Mouse (Mus musculus): ENCODE data around the gene Ak1. TPM values are rescaled to one million over a fixed set of nuclear protein-coding genes. Genes with fewer than 3 reads are reported as not detected.

Gene Ak1
- polyA plus RNA-seq, 1 experiment from 2014 or later, result 20.7 TPM

GRCm38 (mm10) chr2:32631046-32631445, 9.5 kb downstream of the Ak1 start:
- Histone ChIP-seq H3K27me3 (no peaks in the 10 kb centered on the region), H3K36me3 (no peaks in the 10 kb centered on the region), H3K27ac (no peak overlapping the region), H3K9me3 (no peaks in the 10 kb centered on the region), H3K9ac (0 out of 2 replicates have a peak overlapping the region, but pooled peaks have one; percentile 6), H3K4me2 (no peak overlapping the region), H3K4me1 (peaks cover 46% of the 10 kb centered on the region), H3K4me3 (no peak overlapping the region)
- no peak for ATAC-seq (ENCODE audit: insufficient number of reproducible peaks, insufficient read depth, low FRiP score, low TSS enrichment, low read depth)
- 86% methylated on average over 10 of the region's 10 CpGs for WGBS

GRCm38 (mm10) chr2:32631737-32632394, 10.3 kb downstream of the Ak1 start:
- peaks cover 38% of the 10 kb centered on the region for H3K4me1 ChIP-seq
- ATAC-seq (ENCODE audit: insufficient number of reproducible peaks, insufficient read depth, low FRiP score, low TSS enrichment, low read depth), result no peak
- H3K9ac ChIP-seq, result no peak overlapping the region
- H3K4me2 ChIP-seq, result no peak overlapping the region
- no peaks in the 10 kb centered on the region for H3K9me3 ChIP-seq
- H3K4me3 ChIP-seq, result no peak overlapping the region
- WGBS, result 51% methylated on average over 7 of the region's 7 CpGs
- no peaks in the 10 kb centered on the region for H3K27me3 ChIP-seq
- no peaks in the 10 kb centered on the region for H3K36me3 ChIP-seq
- no peak overlapping the region for H3K27ac ChIP-seq

DNA sequence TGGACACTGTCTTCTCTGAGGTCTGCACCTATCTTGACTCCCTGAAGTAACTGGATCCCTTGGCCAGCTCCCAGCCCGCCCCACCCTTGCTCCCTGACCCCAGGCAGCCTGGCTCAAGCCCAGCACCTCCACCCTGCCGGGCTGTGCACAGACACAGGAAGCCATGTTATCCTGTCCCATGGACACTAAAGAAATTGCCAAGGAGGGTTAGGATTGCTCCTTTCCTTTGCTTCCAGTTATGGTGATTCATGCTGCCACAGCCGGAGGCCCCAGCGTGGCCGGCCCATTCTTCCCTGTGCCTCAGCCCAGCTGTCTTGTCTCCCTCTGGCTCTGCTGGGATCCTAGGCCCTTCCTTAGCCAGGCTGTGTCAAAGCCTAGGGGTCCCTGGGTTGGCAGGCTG, 12.1 kb downstream of the Ak1 start:
- Histone ChIP-seq H3K36me3 (no peaks in the 10 kb centered on the region), H3K4me1 (peaks cover 32% of the 10 kb centered on the region), H3K4me2 (no peak overlapping the region), H3K9ac (no peak overlapping the region), H3K9me3 (no peaks in the 10 kb centered on the region), H3K27ac (peak overlapping the region; percentile 29), H3K27me3 (no peaks in the 10 kb centered on the region), H3K4me3 (no peak overlapping the region)
- 62% methylated on average over 5 of the region's 5 CpGs for WGBS
- ATAC-seq (ENCODE audit: insufficient number of reproducible peaks, insufficient read depth, low FRiP score, low TSS enrichment, low read depth), result no peak

DNA sequence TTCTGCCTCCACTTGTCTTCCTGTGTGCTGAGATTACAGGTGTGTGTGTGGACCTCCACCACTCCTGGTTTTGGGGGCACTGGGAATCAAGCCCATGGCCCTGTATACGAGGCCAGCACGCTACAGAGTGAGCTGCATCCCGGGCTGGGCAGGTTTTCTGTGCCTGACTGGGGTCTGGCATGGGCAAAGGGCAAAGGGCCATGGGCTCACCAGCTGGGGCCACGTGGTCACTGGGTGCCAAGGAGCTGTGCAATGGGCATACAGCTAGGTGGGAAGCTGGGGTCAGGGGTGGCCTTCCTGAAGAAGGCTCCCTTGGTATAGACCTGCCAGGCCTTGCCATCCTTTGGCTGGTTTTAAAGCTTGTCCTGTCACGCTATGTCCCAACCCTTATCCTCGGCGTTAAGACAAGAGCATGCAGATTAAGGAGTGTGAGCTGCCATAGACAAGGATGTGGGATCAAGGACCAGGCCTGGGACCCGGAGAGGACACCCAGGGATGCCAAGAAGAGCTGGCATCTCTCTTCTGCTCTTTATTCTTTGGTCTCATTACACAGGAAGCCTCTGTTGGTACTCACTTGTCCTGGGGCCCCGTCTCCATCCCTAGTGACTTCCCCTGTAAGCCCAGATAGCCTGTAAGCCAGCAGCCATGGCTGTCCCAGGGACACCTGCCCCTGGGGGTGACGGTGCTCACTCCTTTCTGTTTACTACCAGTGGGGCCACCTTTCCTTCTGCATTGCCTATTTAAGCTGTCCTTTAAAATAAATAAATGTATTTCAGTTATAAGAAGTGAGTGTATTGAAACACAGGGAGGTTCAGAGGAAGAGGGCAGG, 12.9 kb downstream of the Ak1 start:
- Histone ChIP-seq H3K4me3 (no peak overlapping the region), H3K4me2 (no peak overlapping the region), H3K27me3 (no peaks in the 10 kb centered on the region), H3K9ac (no peak overlapping the region), H3K4me1 (peaks cover 24% of the 10 kb centered on the region), H3K9me3 (no peaks in the 10 kb centered on the region), H3K36me3 (no peaks in the 10 kb centered on the region), H3K27ac (no peak overlapping the region)
- no peak for ATAC-seq (ENCODE audit: insufficient number of reproducible peaks, insufficient read depth, low FRiP score, low TSS enrichment, low read depth)
- 83% methylated on average over 10 of the region's 10 CpGs for WGBS

DNA sequence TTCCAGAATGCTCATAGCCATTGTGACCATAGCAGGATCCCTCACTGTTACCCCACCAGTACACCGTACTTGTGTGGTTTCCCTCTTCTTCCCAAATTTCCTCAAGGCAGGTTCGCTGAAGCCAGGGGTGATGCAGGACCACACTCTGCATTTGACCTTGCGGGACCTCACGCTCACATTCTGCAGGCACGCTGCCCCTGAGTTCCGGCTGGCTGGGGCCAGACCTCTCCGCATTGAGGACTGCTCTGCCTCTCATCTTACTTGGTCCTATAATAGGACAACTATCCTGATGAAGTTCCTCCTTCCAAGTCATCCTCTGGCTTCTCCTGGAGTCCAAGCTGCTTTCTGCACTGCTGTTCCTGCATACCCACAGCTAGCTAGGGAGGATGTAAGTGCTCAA, 15.1 kb downstream of the Ak1 start:
- H3K27ac ChIP-seq, result 0 out of 2 replicates have a peak overlapping the region, but pooled peaks have one; percentile 8
- ATAC-seq (ENCODE audit: insufficient number of reproducible peaks, insufficient read depth, low FRiP score, low TSS enrichment, low read depth), result no peak
- no peak overlapping the region for H3K4me2 ChIP-seq
- H3K9ac ChIP-seq, result no peak overlapping the region
- H3K4me1 ChIP-seq, result peaks cover 16% of the 10 kb centered on the region
- no peaks in the 10 kb centered on the region for H3K36me3 ChIP-seq
- H3K4me3 ChIP-seq, result no peak overlapping the region
- no peaks in the 10 kb centered on the region for H3K27me3 ChIP-seq
- WGBS, result 74% methylated on average over 7 of the region's 7 CpGs
- H3K9me3 ChIP-seq, result no peaks in the 10 kb centered on the region

- Histone ChIP-seq H3K9me3 (no peaks in the 10 kb centered on the region), H3K4me2 (no peak overlapping the region), H3K27me3 (no peaks in the 10 kb centered on the region), H3K4me1 (peaks cover 13% of the 10 kb centered on the region), H3K36me3 (no peaks in the 10 kb centered on the region), H3K4me3 (no peak overlapping the region), H3K9ac (peak overlapping the region; percentile 32; the same call in 1 of the 2 replicates), H3K27ac (peak overlapping the region; percentile 39; the same call in 1 of the 2 replicates)
- ATAC-seq (ENCODE audit: insufficient number of reproducible peaks, insufficient read depth, low FRiP score, low TSS enrichment, low read depth), result no peak
- 26% methylated on average over 11 of the region's 11 CpGs for WGBS
Observed at GRCm38 (mm10) chr2:32637778-32638281, 16.3 kb downstream of the Ak1 start.

- no peaks in the 10 kb centered on the region for H3K27me3 ChIP-seq
- 93% methylated on average over 1 of the region's 1 CpGs for WGBS
- H3K4me2 ChIP-seq, result no peak overlapping the region
- H3K4me3 ChIP-seq, result no peak overlapping the region
- no peak for ATAC-seq (ENCODE audit: insufficient number of reproducible peaks, insufficient read depth, low FRiP score, low TSS enrichment, low read depth)
- peaks cover 12% of the 10 kb centered on the region for H3K4me1 ChIP-seq
- no peaks in the 10 kb centered on the region for H3K9me3 ChIP-seq
- H3K36me3 ChIP-seq, result no peaks in the 10 kb centered on the region
- H3K27ac ChIP-seq, result no peak overlapping the region
- no peak overlapping the region for H3K9ac ChIP-seq
Observed at GRCm38 (mm10) chr2:32639632-32640031, 18.1 kb downstream of the Ak1 start.

GRCm38 (mm10) chr2:32640550-32641051, 19.0 kb downstream of the Ak1 start:
- H3K4me2 ChIP-seq, result no peak overlapping the region
- no peaks in the 10 kb centered on the region for H3K9me3 ChIP-seq
- no peaks in the 10 kb centered on the region for H3K36me3 ChIP-seq
- no peaks in the 10 kb centered on the region for H3K27me3 ChIP-seq
- H3K27ac ChIP-seq, result no peak overlapping the region
- no peak for ATAC-seq (ENCODE audit: insufficient number of reproducible peaks, insufficient read depth, low FRiP score, low TSS enrichment, low read depth)
- H3K4me1 ChIP-seq, result peaks cover 16% of the 10 kb centered on the region
- WGBS, result 55% methylated on average over 6 of the region's 6 CpGs
- H3K4me3 ChIP-seq, result no peak overlapping the region
- H3K9ac ChIP-seq, result no peak overlapping the region

DNA sequence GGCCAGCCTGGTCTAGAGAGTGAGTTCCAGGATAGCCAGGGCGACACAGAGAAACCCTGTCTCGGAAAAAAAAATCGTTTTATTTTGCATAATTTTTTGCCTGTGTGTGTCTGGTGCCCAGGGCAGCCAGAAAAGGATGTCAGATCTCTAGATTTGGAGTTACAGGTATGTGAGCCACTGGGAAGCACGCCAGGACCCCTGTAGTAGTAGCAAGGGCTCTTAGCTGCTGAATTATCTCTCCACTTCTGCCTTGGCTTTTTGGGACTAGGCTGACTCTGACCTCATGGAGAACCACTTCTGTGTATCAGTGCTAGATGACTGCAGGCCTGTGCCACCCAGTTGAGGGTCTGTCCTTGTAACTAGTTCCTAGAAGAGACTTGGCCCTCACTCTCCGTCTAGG, 20.3 kb downstream of the Ak1 start:
- no peak overlapping the region for H3K4me2 ChIP-seq
- no peak overlapping the region; the same call in 1 of the 2 replicates for H3K9ac ChIP-seq
- H3K27me3 ChIP-seq, result no peaks in the 10 kb centered on the region
- ATAC-seq (ENCODE audit: insufficient number of reproducible peaks, insufficient read depth, low FRiP score, low TSS enrichment, low read depth), result no peak
- H3K9me3 ChIP-seq, result no peaks in the 10 kb centered on the region
- H3K4me3 ChIP-seq, result no peak overlapping the region
- WGBS, result 81% methylated on average over 5 of the region's 5 CpGs
- H3K4me1 ChIP-seq, result peaks cover 27% of the 10 kb centered on the region
- no peaks in the 10 kb centered on the region for H3K36me3 ChIP-seq
- H3K27ac ChIP-seq, result no peak overlapping the region

DNA sequence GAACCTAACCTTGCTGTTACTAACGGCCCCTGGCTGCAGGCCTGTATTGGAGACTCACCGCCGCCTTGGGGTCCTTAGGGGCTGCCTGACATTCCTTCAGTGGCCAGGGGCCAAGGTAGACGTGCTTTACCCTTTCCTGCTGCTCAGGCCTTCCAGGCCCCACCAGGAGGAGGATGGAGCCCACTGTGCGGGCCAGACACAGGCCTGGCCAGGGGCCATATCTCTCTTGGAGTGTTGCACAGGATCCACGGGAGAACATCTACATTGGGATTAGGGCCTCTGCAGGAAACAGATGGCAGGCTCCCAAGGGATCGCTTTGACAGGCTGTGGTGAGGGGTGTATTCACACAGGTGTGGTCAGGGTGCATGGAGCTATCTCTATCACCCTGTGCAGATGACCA, 21.3 kb downstream of the Ak1 start:
- Histone ChIP-seq H3K36me3 (no peaks in the 10 kb centered on the region), H3K27me3 (no peaks in the 10 kb centered on the region), H3K4me3 (no peak overlapping the region), H3K4me2 (no peak overlapping the region), H3K27ac (no peak overlapping the region), H3K9me3 (no peaks in the 10 kb centered on the region), H3K9ac (no peak overlapping the region), H3K4me1 (peaks cover 32% of the 10 kb centered on the region)
- 73% methylated on average over 7 of the region's 7 CpGs for WGBS
- 0 out of 2 replicates have a peak, but pooled peaks have one; percentile 18 for ATAC-seq (ENCODE audit: insufficient number of reproducible peaks, insufficient read depth, low FRiP score, low TSS enrichment, low read depth)

DNA sequence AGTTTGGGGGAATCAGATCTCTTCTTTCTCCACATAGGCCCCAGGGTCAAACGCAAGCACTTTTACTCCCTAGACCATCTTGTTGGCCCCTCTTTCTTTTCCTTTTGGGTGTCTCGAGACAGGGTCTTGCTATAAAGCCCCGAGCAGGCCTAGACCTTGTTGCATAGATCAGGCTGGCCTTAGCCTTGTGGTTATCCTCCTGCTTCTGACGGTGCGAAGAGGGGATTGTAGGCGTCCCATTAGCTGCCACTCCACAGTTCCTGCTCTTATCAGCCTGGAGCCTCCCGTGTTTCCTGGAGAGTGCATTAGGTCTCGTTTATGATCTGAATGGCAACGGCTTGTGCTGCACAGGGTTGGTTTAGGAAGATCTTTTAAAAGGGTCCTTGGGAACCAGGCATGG, 22.5 kb downstream of the Ak1 start:
- Histone ChIP-seq H3K4me1 (peaks cover 28% of the 10 kb centered on the region), H3K27me3 (no peaks in the 10 kb centered on the region), H3K9ac (no peak overlapping the region), H3K4me3 (no peak overlapping the region), H3K27ac (no peak overlapping the region), H3K4me2 (no peak overlapping the region), H3K9me3 (no peaks in the 10 kb centered on the region), H3K36me3 (no peaks in the 10 kb centered on the region)
- 81% methylated on average over 9 of the region's 9 CpGs for WGBS
- no peak for ATAC-seq (ENCODE audit: insufficient number of reproducible peaks, insufficient read depth, low FRiP score, low TSS enrichment, low read depth)

Data from embryonic facial prominence, embryonic 13.5 days (tissue).